Mouse (Mus musculus) adrenal gland, adult (tissue): Measurements from ENCODE around the gene Srebf2.

ENCODE experiments used
- DNase-seq, 2 experiments: peaks; one replicate each; pipeline ENCODE4 v3.0.0; 2022 to 2023; ENCODE audit warnings: low spot score in 1 of 2; ENCODE audit not compliant: inconsistent age in 2 of 2

The Srebf2 gene

DNA sequence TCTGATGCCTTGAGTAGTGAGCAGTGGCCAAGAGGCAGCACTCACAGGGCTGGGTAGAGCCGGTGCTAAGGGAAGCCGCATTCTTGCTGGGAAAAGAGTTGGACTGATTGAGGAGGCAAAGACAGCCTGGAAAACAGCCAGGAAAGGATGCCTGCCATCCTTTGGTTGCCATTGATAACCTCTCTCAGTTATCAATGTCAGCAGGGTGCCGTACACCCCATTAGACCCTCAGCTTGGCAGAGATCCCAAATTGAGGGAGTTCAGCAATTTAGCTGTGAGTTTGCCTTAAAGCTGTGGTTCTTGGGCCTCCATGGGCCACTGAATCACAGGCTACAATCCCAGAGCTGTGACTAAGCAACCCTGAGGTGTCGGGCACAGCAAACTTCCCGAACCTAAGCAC lies 34.1 kb downstream of the Srebf2 start:
- DNase-seq = no peak

- DNase-seq = no peak
Observed at GRCm38 (mm10) chr15:82182311-82182710, 35.3 kb downstream of the Srebf2 start.

- DNase-seq = no peak
Observed at GRCm38 (mm10) chr15:82183596-82183995, 36.6 kb downstream of the Srebf2 start.

DNA sequence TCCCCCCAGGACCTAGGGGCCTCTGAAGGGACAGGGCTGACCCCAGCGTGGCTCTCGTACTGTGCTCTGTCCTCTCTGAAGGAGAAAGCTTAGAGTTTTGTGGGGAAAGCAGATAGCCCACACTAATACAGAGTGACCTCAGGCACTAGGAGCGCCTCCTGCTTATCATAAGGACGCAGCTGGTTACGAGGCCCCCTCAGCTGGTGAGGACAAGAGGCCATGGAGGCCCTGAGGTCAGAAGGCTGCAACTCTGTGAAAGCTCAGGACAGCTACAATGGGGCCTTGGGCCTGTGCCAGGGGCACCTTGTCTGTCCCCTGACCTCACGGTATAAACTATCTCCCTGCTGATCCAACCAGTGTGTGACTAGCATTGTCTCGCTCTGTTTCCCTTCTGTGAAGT lies 37.2 kb downstream of the Srebf2 start:
- no peak for DNase-seq

- no peak for DNase-seq
Observed at GRCm38 (mm10) chr15:82184656-82185055, 37.7 kb downstream of the Srebf2 start.

DNA sequence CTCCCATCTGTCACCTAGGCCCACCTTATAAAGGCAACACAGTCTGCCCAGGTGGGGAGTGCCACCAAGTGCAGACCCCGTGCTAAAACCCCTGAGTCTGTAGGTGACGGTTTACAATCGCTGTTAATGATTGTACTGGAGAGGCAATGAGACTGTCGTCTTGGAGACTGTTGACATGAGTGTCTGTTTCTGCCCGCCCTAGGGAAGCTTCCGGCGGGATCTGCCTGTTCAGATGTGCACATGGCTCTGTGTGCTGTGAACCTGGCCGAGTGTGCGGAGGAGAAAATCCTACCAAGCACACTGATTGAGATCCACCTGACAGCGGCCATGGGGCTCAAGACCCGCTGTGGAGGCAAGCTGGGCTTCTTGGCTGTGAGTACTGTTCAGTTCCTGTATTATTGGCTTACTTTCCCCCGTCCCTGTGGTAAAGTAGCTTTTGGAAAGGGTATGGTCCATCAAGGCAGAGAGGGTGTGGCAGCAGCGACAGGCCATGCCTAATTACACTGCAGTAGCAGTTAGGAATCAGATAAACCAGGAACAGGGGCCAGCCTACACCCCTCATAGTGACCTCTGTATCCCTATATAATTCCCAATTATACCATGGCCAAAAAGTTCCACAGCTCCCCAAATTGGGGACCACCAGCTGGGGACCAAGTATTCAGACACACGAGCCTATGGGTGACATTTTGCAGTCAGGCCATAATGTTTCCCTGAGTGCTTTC lies 38.2 kb downstream of the Srebf2 start:
- DNase-seq = no peak

DNA sequence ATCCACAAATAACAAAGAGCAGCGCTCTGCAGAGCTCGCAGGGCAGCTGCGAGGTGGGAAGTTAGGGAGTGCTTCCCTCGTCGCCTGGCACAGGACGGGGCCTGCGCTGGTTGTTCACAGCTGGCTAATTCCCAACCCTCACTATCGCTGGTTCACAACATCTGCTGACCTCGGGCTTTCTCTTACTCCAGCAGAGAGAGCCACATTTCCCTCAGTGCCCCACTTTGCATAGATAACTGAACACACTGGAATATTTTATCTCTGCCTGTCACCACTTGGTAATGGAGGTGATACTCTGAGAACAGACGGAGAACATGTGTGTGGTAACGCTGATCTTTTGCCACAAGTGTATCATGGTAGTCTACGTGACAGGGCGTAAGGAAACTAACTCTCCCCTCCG lies 39.1 kb downstream of the Srebf2 start:
- DNase-seq = no peak

GRCm38 (mm10) chr15:82186931-82187330 lies 40.0 kb downstream of the Srebf2 start:
- DNase-seq = no peak

DNA sequence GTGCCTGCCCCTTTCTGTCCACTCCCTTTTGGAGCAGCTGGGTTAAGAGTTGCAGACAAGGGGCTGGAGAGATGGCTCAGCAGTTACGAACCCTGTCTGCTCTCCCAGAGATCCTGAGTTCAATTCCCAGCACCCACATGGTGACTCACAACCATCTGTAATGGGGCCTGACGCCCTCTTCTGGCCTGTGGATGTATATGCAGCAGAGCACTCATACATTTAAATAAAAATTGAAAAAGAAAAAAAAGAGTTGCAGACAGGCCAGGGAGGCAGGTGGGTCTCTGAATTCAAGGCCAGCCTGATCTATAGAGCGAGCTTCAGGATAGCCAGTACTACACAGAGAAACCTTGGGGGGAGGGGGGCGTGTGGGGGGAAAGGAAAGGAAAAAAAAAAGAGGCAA lies 40.4 kb downstream of the Srebf2 start:
- DNase-seq = no peak

DNA sequence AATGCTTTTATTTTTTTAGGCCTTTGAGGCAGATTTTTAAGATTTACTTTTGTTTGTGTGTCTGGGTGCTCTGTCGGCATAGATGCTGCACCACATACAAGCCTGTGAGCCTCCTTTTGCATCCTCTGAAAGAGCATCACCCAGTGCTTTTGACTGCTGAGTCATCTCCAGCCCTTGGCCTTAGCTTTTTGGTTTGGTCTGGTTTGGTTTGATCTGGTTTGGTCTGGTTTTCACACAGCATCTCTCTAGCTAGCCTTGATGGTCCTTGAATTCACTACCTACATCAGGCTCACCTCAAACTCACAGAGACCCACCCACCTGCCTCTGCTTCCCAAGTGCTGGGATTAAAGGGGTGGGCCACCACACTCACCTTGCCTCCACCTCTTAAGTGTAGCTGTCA lies 40.9 kb downstream of the Srebf2 start:
- DNase-seq = no peak

DNA sequence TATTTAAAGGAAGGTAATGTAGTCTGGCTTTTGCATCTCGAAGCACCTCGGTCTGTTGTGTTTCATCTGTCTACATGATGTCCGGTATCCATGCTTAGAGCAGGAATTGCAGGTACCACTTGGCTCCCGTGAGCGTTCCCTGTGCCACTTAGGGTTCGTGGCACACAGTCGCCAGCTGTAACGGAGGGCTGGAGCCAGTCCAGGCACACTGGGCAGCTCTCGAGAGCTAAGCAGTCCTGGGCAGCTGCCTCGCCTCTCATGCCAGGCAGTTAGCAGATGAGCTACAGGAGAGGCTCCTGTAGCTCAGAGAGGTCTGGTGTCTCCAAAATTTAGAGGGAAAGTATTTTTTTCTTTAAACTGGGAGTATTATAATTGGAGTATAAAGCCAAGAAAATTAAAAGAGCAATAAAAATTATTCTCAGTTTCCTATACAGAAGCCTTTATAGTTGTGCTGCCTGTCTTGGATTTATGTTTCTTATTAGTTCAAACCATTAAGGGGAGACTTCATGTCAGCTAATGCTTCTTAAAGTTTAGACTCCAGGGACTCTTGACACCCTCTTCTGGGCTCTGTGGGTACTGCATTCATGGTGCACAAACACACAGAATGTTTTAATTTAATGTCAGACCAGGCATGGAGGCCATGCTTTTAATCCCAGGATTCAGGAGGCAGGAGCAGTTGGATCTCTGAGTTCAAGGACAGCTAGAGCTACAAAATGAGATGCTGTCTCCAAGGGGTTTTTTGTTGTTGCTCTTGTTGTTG lies 41.7 kb downstream of the Srebf2 start:
- peak in 1 of 2 experiments; percentile 64 for DNase-seq

- DNase-seq = no peak
Observed at GRCm38 (mm10) chr15:82192617-82193016, 45.6 kb downstream of the Srebf2 start.

- no peak for DNase-seq
Observed at GRCm38 (mm10) chr15:82196300-82196699, 49.3 kb downstream of the Srebf2 start.

DNA sequence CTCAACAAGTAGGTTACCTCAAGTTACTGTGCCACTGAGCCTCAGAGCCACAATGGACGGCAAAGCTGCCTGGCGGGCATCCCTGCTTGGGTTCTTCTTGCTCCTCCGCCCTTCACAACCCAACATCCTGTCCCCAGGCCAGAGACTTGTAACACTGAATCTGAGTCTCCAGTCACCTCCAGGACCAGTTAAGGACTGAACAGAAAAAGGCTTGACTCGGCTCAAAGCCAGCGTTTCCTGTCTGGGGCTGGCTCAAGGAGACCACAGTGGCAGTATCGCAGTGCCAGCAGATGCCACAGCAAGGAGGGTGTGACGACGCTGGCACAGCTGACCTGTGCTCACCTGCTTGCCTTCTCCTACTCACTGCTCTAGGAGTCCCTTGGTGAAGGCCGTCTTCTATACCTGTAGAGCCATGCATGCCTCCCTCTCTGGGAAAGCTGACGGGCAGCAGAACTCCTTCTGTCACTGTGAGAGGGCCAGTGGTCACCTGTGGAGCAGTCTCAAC lies 50.3 kb downstream of the Srebf2 start:
- no peak for DNase-seq

GRCm38 (mm10) chr15:82197937-82198336 lies 51.0 kb downstream of the Srebf2 start:
- DNase-seq = no peak

GRCm38 (mm10) chr15:82198342-82198741 lies 51.4 kb downstream of the Srebf2 start:
- DNase-seq = no peak

DNA sequence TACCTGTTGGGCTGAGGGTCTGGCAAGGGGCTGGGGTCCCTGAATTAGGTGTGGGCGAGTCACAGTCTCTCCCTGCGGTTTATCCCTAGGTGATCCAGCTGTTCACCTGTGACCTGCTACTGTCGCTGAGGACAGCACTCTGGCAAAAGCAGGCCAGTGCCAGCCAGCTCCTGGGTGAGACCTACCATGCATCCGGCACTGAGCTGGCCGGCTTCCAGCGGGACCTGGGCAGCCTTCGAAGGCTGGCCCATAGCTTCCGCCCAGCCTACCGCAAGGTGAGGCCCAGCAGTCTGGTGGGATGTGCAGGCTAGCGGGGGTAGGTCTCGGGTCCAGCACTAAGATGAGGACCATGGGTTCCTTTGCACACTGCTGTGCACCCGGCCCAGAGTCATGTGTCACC lies 52.6 kb downstream of the Srebf2 start:
- DNase-seq = no peak

GRCm38 (mm10) chr15:82202086-82202485 lies 55.1 kb downstream of the Srebf2 start:
- DNase-seq = no peak

- DNase-seq = no peak
Observed at GRCm38 (mm10) chr15:82203090-82203489, 56.1 kb downstream of the Srebf2 start.

- DNase-seq = no peak
Observed at GRCm38 (mm10) chr15:82203611-82204351, 56.8 kb downstream of the Srebf2 start.

- no peak for DNase-seq
Observed at GRCm38 (mm10) chr15:82204680-82205371, 57.8 kb downstream of the Srebf2 start.
